Mouse (Mus musculus): ENCODE results near the gene Abhd8. TPM values are rescaled to one million over a fixed set of nuclear protein-coding genes. Genes with fewer than 3 reads are reported as not detected.

The Abhd8 gene
- polyA plus RNA-seq, 1 experiment from 2014 or later, result 127 TPM

DNA sequence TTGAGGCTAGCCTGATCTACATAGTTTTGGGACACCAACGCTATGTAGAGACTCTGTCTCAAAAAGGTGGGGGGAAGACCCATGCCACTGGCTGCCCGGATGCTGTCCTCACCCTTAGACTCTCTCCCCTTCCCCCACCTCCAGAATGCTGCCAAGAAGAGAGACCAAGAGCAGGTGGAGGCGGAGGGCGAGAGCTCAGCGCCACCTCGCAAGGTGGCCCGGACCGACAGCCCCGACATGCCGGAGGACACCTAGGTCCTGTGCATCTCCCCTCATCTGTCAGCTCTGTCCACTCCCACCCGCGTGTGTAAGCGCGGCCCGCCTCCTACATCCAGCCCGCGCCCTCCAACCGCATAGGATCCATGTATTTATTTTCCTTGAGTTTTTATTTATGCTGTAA is 10.9 kb upstream of the Abhd8 start:
- H3K9me3 ChIP-seq (ENCODE audit: control insufficient read depth, low read length), result no peaks in the 10 kb centered on the region
- no peak overlapping the region for H3K4me2 ChIP-seq (ENCODE audit: low read length)
- ATAC-seq, result no peak
- no peak overlapping the region for H3K9ac ChIP-seq (replicated peaks; ENCODE audit: low read depth, low read length)
- no peak overlapping the region for H3K4me3 ChIP-seq (replicated peaks; ENCODE audit: low read length)
- peaks cover 15% of the 10 kb centered on the region for H3K36me3 ChIP-seq (ENCODE audit: control insufficient read depth, insufficient read depth)
- WGBS, result 96% methylated on average over 18 of the region's 18 CpGs
- H3K27me3 ChIP-seq (replicated peaks; ENCODE audit: control insufficient read depth, insufficient read depth, low read length), result no peaks in the 10 kb centered on the region
- no peak overlapping the region for H3K27ac ChIP-seq (ENCODE audit: low read length)
- H3K4me1 ChIP-seq (replicated peaks; ENCODE audit: control insufficient read depth, insufficient read depth, low read length), result peaks cover 29% of the 10 kb centered on the region

DNA sequence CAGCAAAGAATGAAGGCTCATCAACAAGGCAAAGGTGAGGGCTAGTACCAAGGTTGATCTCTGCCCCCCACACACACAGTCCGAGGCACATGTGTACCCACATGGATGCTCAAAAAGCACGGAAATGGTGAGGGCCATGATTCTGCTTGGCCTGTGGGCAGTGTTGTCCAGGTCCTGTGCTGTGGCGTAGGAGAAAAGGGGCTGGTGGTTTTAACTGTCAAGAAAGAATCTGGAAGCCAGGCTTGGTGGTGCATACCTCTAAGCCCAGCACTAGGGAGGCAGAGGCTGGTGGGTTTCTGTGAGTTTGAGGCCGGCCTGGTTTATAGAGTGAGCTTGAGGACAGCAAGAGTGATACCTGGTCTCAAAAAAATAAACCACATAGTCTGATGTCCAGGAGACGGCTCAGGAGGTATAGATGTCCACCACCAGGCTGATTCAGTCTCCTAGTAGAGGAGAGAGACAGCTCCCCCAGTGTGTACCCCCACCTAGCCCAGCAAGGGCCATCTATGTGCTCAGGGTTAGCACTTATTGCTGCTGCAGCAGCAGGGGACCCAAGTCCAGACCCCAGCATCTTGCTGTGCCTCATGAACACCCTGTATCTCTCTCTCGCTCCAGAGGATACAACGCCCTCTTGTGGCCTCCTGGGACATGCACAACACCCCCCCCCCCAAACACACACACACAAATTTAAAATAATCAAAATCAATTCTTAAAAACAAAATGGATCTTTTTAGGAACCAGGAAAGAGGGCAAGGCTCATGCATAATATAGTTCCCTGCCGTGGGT is 9.3 kb upstream of the Abhd8 start:
- Histone ChIP-seq H3K9me3 (ENCODE audit: control insufficient read depth, low read length) (no peaks in the 10 kb centered on the region), H3K27me3 (replicated peaks; ENCODE audit: control insufficient read depth, insufficient read depth, low read length) (no peaks in the 10 kb centered on the region), H3K4me3 (replicated peaks; ENCODE audit: low read length) (no peak overlapping the region), H3K4me2 (ENCODE audit: low read length) (no peak overlapping the region), H3K9ac (replicated peaks; ENCODE audit: low read depth, low read length) (no peak overlapping the region), H3K36me3 (ENCODE audit: control insufficient read depth, insufficient read depth) (peaks cover 7% of the 10 kb centered on the region; the same call in 1 of the 2 replicates), H3K27ac (ENCODE audit: low read length) (no peak overlapping the region), H3K4me1 (replicated peaks; ENCODE audit: control insufficient read depth, insufficient read depth, low read length) (peaks cover 32% of the 10 kb centered on the region)
- WGBS, result 84% methylated on average over 8 of the region's 8 CpGs
- ATAC-seq, result no peak

DNA sequence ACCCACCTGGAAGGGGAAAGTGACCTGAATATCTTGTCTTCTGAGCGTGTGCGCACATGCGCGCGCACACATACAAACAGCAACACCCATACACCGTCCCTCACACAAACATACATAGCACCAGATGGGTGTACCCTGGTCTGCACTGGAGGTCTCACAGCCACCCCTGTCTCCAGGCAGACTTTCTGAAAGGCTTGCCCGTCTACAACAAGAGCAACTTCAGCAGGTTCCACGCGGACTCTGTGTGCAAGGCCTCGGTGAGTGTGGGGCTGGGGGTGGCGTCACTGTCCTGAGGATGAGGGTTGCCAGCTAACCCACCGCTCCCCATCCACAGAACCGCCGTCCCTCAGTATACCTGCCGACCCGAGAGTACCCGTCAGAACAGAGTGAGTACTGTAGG is 8.4 kb upstream of the Abhd8 start:
- 93% methylated on average over 17 of the region's 17 CpGs for WGBS
- no peak overlapping the region for H3K27ac ChIP-seq (ENCODE audit: low read length)
- H3K36me3 ChIP-seq (ENCODE audit: control insufficient read depth, insufficient read depth), result peaks cover 7% of the 10 kb centered on the region; the same call in 1 of the 2 replicates
- H3K4me2 ChIP-seq (ENCODE audit: low read length), result no peak overlapping the region
- H3K9ac ChIP-seq (replicated peaks; ENCODE audit: low read depth, low read length), result no peak overlapping the region
- ATAC-seq, result no peak
- peaks cover 25% of the 10 kb centered on the region for H3K4me1 ChIP-seq (replicated peaks; ENCODE audit: control insufficient read depth, insufficient read depth, low read length)
- no peaks in the 10 kb centered on the region for H3K9me3 ChIP-seq (ENCODE audit: control insufficient read depth, low read length)
- H3K4me3 ChIP-seq (replicated peaks; ENCODE audit: low read length), result no peak overlapping the region
- H3K27me3 ChIP-seq (replicated peaks; ENCODE audit: control insufficient read depth, insufficient read depth, low read length), result no peaks in the 10 kb centered on the region

DNA sequence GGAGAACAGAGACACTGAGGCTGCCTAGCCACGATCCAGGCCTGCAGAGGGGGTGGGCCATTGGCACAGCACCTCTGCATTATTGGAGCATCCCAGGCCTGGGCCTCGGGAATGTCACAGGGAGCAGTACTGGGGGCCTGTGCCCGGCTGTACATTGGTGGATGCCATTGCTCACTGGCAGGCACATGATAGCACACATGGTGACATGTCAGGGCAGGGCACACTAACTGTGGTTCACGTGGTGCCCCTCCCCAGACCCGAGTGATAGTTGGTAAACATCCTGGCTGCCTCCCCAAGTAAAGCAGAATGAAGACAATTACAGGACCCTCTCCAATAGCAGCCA is 7.4 kb upstream of the Abhd8 start:
- Histone ChIP-seq H3K27ac (ENCODE audit: low read length) (no peak overlapping the region), H3K4me1 (replicated peaks; ENCODE audit: control insufficient read depth, insufficient read depth, low read length) (peaks cover 23% of the 10 kb centered on the region), H3K36me3 (ENCODE audit: control insufficient read depth, insufficient read depth) (peaks cover 7% of the 10 kb centered on the region; the same call in 1 of the 2 replicates), H3K4me2 (ENCODE audit: low read length) (no peak overlapping the region), H3K9me3 (ENCODE audit: control insufficient read depth, low read length) (no peaks in the 10 kb centered on the region), H3K27me3 (replicated peaks; ENCODE audit: control insufficient read depth, insufficient read depth, low read length) (no peaks in the 10 kb centered on the region), H3K9ac (replicated peaks; ENCODE audit: low read depth, low read length) (no peak overlapping the region), H3K4me3 (replicated peaks; ENCODE audit: low read length) (no peak overlapping the region)
- 80% methylated on average over 5 of the region's 5 CpGs for WGBS
- no peak for ATAC-seq

DNA sequence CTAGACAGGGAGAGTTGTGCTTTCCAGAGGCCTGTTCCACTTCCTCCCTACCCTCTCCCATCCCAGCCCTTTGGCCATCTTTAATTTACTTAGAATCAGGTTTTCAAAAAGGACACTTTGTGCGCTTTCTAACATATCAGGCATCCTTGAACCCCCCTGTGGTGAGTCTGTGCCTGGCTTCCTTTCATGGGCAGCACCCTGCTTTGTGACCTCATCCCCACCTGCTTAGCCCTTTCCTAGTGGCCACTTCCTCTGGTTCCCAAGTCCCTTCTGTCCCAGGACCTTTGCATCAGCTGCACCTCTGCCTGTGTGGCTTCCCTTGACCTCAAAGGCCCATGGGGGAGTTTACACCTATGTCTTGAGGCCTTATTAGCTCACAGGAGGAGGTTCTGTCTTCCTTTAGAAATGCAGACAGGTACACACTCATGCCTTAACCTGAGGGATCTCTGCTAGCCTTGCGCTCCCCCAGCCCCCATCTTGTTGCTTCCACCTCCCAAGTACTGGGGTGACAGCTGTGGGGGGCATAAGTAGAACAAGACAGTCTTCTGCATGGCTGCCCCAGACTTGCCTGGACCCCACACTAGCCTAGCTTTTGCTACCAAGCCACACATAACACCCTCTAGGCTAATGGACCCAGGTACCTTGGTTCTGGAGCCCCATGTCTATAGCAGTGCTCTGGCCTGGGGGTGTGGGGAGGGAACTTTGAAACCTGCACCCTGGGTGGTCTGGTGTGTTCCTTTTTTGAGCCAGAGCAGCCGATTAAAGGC is 6.9 kb upstream of the Abhd8 start:
- Histone ChIP-seq H3K27me3 (replicated peaks; ENCODE audit: control insufficient read depth, insufficient read depth, low read length) (no peaks in the 10 kb centered on the region), H3K4me2 (ENCODE audit: low read length) (peak overlapping the region; percentile 76), H3K9ac (replicated peaks; ENCODE audit: low read depth, low read length) (peak overlapping the region; percentile 76), H3K27ac (ENCODE audit: low read length) (no peak overlapping the region), H3K36me3 (ENCODE audit: control insufficient read depth, insufficient read depth) (peaks cover 7% of the 10 kb centered on the region; the same call in 1 of the 2 replicates), H3K9me3 (ENCODE audit: control insufficient read depth, low read length) (no peaks in the 10 kb centered on the region), H3K4me3 (replicated peaks; ENCODE audit: low read length) (peak overlapping the region; percentile 74), H3K4me1 (replicated peaks; ENCODE audit: control insufficient read depth, insufficient read depth, low read length) (peaks cover 24% of the 10 kb centered on the region)
- no peak for ATAC-seq
- WGBS, result 82% methylated on average over 3 of the region's 3 CpGs

DNA sequence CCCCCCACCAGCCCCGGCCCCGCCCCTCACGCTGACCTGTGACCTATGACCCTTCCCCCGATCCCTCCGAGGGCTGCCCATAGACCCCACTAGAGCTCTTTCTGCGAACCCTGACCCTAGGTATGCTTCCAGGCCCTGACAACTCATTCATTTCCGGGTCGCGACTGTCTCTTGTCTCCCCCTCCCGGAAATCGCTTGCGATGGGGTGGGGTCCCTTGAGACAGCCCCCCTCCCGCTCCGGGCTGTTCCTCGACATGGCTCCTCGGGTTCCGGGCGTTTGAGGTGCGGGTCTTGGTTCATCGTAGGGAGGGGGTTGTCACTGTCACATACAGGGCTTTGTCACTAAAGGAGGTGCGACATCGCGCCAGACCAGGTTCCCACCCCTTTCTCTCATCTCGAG is 6.0 kb upstream of the Abhd8 start:
- H3K4me2 ChIP-seq (ENCODE audit: low read length), result peak overlapping the region; percentile 76
- peak overlapping the region; percentile 76 for H3K9ac ChIP-seq (replicated peaks; ENCODE audit: low read depth, low read length)
- H3K9me3 ChIP-seq (ENCODE audit: control insufficient read depth, low read length), result no peaks in the 10 kb centered on the region
- WGBS, result 2% methylated on average over 21 of the region's 24 CpGs
- ATAC-seq, result peak; percentile 50
- H3K4me1 ChIP-seq (replicated peaks; ENCODE audit: control insufficient read depth, insufficient read depth, low read length), result peaks cover 26% of the 10 kb centered on the region
- H3K36me3 ChIP-seq (ENCODE audit: control insufficient read depth, insufficient read depth), result peaks cover 3% of the 10 kb centered on the region; the same call in 1 of the 2 replicates
- H3K4me3 ChIP-seq (replicated peaks; ENCODE audit: low read length), result peak overlapping the region; percentile 74
- no peaks in the 10 kb centered on the region for H3K27me3 ChIP-seq (replicated peaks; ENCODE audit: control insufficient read depth, insufficient read depth, low read length)
- peak overlapping the region; percentile 83 for H3K27ac ChIP-seq (ENCODE audit: low read length)

DNA sequence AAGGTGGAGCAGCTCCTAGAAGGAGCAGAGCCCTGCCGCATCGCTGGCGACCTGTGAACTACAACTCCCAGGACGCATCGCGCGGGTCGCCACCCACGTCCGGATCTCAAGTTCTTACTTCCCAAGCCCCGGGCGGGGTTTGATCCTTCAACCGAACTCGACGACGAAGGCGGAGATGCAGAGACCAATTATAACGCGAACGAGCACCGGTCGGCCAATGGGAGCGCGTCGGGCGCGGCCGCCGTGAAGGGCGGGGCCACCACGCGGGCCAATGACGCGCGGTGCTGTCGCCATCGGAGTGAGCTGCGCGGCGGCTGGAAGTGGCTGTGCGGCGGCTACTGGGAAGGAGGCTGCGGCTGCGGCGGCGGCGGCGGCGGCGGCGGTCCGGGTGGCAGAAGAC is 5.5 kb upstream of the Abhd8 start, which contains the start of gene Dda1:
TSS of gene Dda1 (plus strand) at position 284 of the 400 bp plus-strand sequence.
- Histone ChIP-seq H3K27me3 (replicated peaks; ENCODE audit: control insufficient read depth, insufficient read depth, low read length) (no peaks in the 10 kb centered on the region), H3K9me3 (ENCODE audit: control insufficient read depth, low read length) (no peaks in the 10 kb centered on the region), H3K36me3 (ENCODE audit: control insufficient read depth, insufficient read depth) (peaks cover 3% of the 10 kb centered on the region; the same call in 1 of the 2 replicates), H3K27ac (ENCODE audit: low read length) (peak within 1 kb of the TSS; percentile 83), H3K4me3 (replicated peaks; ENCODE audit: low read length) (peak within 1 kb of the TSS; percentile 74), H3K4me2 (ENCODE audit: low read length) (peak within 1 kb of the TSS; percentile 76), H3K9ac (replicated peaks; ENCODE audit: low read depth, low read length) (peak within 1 kb of the TSS; percentile 76), H3K4me1 (replicated peaks; ENCODE audit: control insufficient read depth, insufficient read depth, low read length) (peaks cover 31% of the 10 kb centered on the region)
- ATAC-seq, result peak; percentile 91
- WGBS, result 0% methylated on average over 42 of the region's 52 CpGs

DNA sequence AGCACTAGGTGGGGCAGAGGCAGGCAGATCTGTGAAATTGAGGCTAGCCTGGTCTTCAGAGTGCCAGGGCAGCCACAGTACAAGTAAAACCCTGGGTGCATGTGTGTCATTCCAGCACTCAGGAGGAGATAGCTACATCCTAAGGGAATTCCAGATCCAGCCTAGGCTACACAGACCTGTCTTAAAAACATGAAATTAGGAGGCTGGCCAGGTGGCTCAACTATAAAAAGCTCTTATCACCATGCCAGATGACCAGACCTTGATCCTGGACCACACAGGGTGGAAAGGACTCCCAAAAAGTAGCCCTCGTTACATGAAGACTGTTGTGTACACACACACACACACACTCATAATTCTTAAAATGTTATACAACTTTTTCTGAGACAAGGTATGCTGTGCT is 4.5 kb upstream of the Abhd8 start:
- no peak overlapping the region for H3K27ac ChIP-seq (ENCODE audit: low read length)
- no peak overlapping the region for H3K9ac ChIP-seq (replicated peaks; ENCODE audit: low read depth, low read length)
- ATAC-seq, result no peak
- H3K4me1 ChIP-seq (replicated peaks; ENCODE audit: control insufficient read depth, insufficient read depth, low read length), result peaks cover 34% of the 10 kb centered on the region
- no peaks in the 10 kb centered on the region for H3K27me3 ChIP-seq (replicated peaks; ENCODE audit: control insufficient read depth, insufficient read depth, low read length)
- WGBS, result 88% methylated on average over 1 of the region's 1 CpGs
- no peak overlapping the region for H3K4me2 ChIP-seq (ENCODE audit: low read length)
- H3K36me3 ChIP-seq (ENCODE audit: control insufficient read depth, insufficient read depth), result no peaks in the 10 kb centered on the region
- no peak overlapping the region for H3K4me3 ChIP-seq (replicated peaks; ENCODE audit: low read length)
- no peaks in the 10 kb centered on the region for H3K9me3 ChIP-seq (ENCODE audit: control insufficient read depth, low read length)

DNA sequence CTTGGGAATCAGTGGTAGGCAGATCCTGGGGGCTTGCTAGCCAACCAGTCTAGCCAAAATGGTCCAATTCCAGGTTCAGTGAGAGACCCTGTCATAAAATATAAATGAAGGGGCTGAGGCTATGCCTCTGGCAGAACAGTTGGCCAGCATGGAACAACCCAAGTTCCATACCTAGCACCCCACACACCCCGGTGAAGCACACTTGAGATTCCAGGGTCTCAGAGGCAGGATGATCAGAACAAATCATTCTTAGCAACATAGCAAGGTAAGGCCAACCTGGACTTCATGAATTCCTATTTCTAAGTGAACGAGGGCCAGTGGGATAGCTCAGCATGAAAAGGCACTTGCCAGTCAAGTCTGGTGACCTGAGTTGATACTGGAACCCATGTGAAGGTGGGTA is 3.7 kb upstream of the Abhd8 start:
- H3K9me3 ChIP-seq (ENCODE audit: control insufficient read depth, low read length), result no peaks in the 10 kb centered on the region
- H3K4me3 ChIP-seq (replicated peaks; ENCODE audit: low read length), result no peak overlapping the region
- H3K27me3 ChIP-seq (replicated peaks; ENCODE audit: control insufficient read depth, insufficient read depth, low read length), result no peaks in the 10 kb centered on the region
- H3K36me3 ChIP-seq (ENCODE audit: control insufficient read depth, insufficient read depth), result no peaks in the 10 kb centered on the region
- H3K27ac ChIP-seq (ENCODE audit: low read length), result no peak overlapping the region
- no peak overlapping the region for H3K4me2 ChIP-seq (ENCODE audit: low read length)
- peaks cover 42% of the 10 kb centered on the region for H3K4me1 ChIP-seq (replicated peaks; ENCODE audit: control insufficient read depth, insufficient read depth, low read length)
- 95% methylated on average over 2 of the region's 2 CpGs for WGBS
- no peak for ATAC-seq
- H3K9ac ChIP-seq (replicated peaks; ENCODE audit: low read depth, low read length), result no peak overlapping the region
